Mouse (Mus musculus) Muller cell, postnatal 12 days (primary cell): ENCODE results near the gene 2310022B05Rik.

Experiments used
- DNase-seq: peaks from one replicate; pipeline ENCODE4 v3.0.0-alpha.2; 2015; ENCODE audit errors: inconsistent ontology term

2310022B05Rik gene

GRCm38 (mm10) chr8:124661781-124662180, 1.4 kb downstream of the 2310022B05Rik start:
- peak; percentile 26 for DNase-seq

- no peak for DNase-seq
These were observed 4.8 kb downstream of the 2310022B05Rik start for GRCm38 (mm10) chr8:124658415-124658814.

- DNase-seq = no peak
These were observed 5.2 kb downstream of the 2310022B05Rik start for GRCm38 (mm10) chr8:124657961-124658360.

- DNase-seq = peak; percentile 80
These were observed 9.3 kb downstream of the 2310022B05Rik start for GRCm38 (mm10) chr8:124653568-124654475.

- DNase-seq = peak; percentile 80
These were observed 10.6 kb downstream of the 2310022B05Rik start for GRCm38 (mm10) chr8:124652546-124652945.

GRCm38 (mm10) chr8:124651776-124652175, 11.4 kb downstream of the 2310022B05Rik start:
- no peak for DNase-seq

GRCm38 (mm10) chr8:124648311-124648710, 14.9 kb downstream of the 2310022B05Rik start:
- DNase-seq = no peak

- peak; percentile 98 for DNase-seq
These were observed 19.4 kb downstream of the 2310022B05Rik start for GRCm38 (mm10) chr8:124643540-124644339.

- no peak for DNase-seq
These were observed 21.6 kb downstream of the 2310022B05Rik start for GRCm38 (mm10) chr8:124641599-124641998.

- DNase-seq = no peak
These were observed 28.0 kb downstream of the 2310022B05Rik start for GRCm38 (mm10) chr8:124635247-124635502.

- DNase-seq = peak; percentile 59
These were observed 28.5 kb downstream of the 2310022B05Rik start for GRCm38 (mm10) chr8:124634411-124635246.

GRCm38 (mm10) chr8:124633001-124633703, 30.0 kb downstream of the 2310022B05Rik start:
- DNase-seq = peak; percentile 68

GRCm38 (mm10) chr8:124631966-124632365, 31.2 kb downstream of the 2310022B05Rik start:
- no peak for DNase-seq

GRCm38 (mm10) chr8:124630891-124631290, 32.3 kb downstream of the 2310022B05Rik start:
- DNase-seq = no peak

- DNase-seq = no peak
These were observed 32.7 kb downstream of the 2310022B05Rik start for GRCm38 (mm10) chr8:124630489-124630888.

GRCm38 (mm10) chr8:124626251-124626650, 36.9 kb downstream of the 2310022B05Rik start:
- no peak for DNase-seq

GRCm38 (mm10) chr8:124621255-124621654, 41.9 kb downstream of the 2310022B05Rik start:
- DNase-seq = peak; percentile 55

- peak; percentile 90 for DNase-seq
These were observed 44.9 kb downstream of the 2310022B05Rik start for GRCm38 (mm10) chr8:124618252-124618651.

GRCm38 (mm10) chr8:124617266-124617869, 45.8 kb downstream of the 2310022B05Rik start:
- peak; percentile 83 for DNase-seq

- DNase-seq = no peak
These were observed 48.8 kb downstream of the 2310022B05Rik start for GRCm38 (mm10) chr8:124614325-124614724.

- DNase-seq = no peak
These were observed 54.2 kb downstream of the 2310022B05Rik start for GRCm38 (mm10) chr8:124608972-124609353.
